Mouse (Mus musculus) kidney, adult 18-20 months (tissue): ENCODE measurements around the gene Vmn2r17.

Source experiments
- DNase-seq: peaks from one replicate; pipeline ENCODE4 v3.0.0; 2021

Vmn2r17 gene

GRCm38 (mm10) chr5:109419388-109419787 lies at the start of gene Vmn2r17:
TSS of gene Vmn2r17 (plus strand) at chr5:109419688.
- DNase-seq, result no peak

GRCm38 (mm10) chr5:109466576-109467506 lies 47.4 kb downstream of the Vmn2r17 start:
- DNase-seq, result no peak

- DNase-seq, result peak; percentile 28
These were observed 87.2 kb downstream of the Vmn2r17 start for GRCm38 (mm10) chr5:109506729-109507128.
